Mouse (Mus musculus): ENCODE measurements at regions not wholly inside any gene's neighbourhood (a gene's known extent, or its start where the extent isn't known, plus 50 kb on each side); places are given as distances from the start of the nearest gene placed in this dataset.

GRCm38 (mm10) chr1:137643508-137643907, 532.0 kb downstream of the Ptprc start:
- TF ChIP-seq CTCF (IDR thresholded peaks at IDR 0.05; ENCODE audit: low read depth), result no peak
- WGBS, result 79% methylated on average over 1 of the region's 1 CpGs
- Histone ChIP-seq H3K27me3 (replicated peaks; ENCODE audit: control insufficient read depth, insufficient read depth, low read length) (no peaks in the 10 kb centered on the region), H3K9ac (ENCODE audit: low read depth, low read length) (no peak overlapping the region), H3K27ac (ENCODE audit: low read depth, low read length) (no peak overlapping the region), H3K9me3 (ENCODE audit: control insufficient read depth) (no peaks in the 10 kb centered on the region), H3K4me3 (ENCODE audit: low read depth, low read length) (no peak overlapping the region), H3K4me1 (replicated peaks; ENCODE audit: control insufficient read depth, insufficient read depth, low read length) (no peaks in the 10 kb centered on the region), H3K36me3 (ENCODE audit: control insufficient read depth, insufficient read depth) (no peaks in the 10 kb centered on the region), H3K4me2 (replicated peaks; ENCODE audit: low read depth) (no peak overlapping the region)
- no peak for ATAC-seq

- Histone ChIP-seq H3K27me3 (replicated peaks; ENCODE audit: control insufficient read depth, insufficient read depth, low read length) (no peaks in the 10 kb centered on the region), H3K36me3 (ENCODE audit: control insufficient read depth, insufficient read depth) (no peaks in the 10 kb centered on the region), H3K9me3 (ENCODE audit: control insufficient read depth) (no peaks in the 10 kb centered on the region), H3K4me1 (replicated peaks; ENCODE audit: control insufficient read depth, insufficient read depth, low read length) (no peaks in the 10 kb centered on the region), H3K4me2 (replicated peaks; ENCODE audit: low read depth) (no peak overlapping the region), H3K4me3 (ENCODE audit: low read depth, low read length) (no peak overlapping the region), H3K9ac (ENCODE audit: low read depth, low read length) (no peak overlapping the region), H3K27ac (ENCODE audit: low read depth, low read length) (no peak overlapping the region)
- no peak for TF ChIP-seq CTCF (IDR thresholded peaks at IDR 0.05; ENCODE audit: low read depth)
- 44% methylated on average over 7 of the region's 7 CpGs for WGBS
- ATAC-seq, result no peak
Observed at GRCm38 (mm10) chr1:137640848-137641247, 534.7 kb downstream of the Ptprc start.

- H3K4me1 ChIP-seq (replicated peaks; ENCODE audit: control insufficient read depth, insufficient read depth, low read length), result no peaks in the 10 kb centered on the region
- 39% methylated on average over 3 of the region's 3 CpGs for WGBS
- no peak for TF ChIP-seq CTCF (IDR thresholded peaks at IDR 0.05; ENCODE audit: low read depth)
Observed at GRCm38 (mm10) chr1:137636947-137637346, 538.6 kb downstream of the Ptprc start.

GRCm38 (mm10) chr1:137636321-137636944, 539.1 kb downstream of the Ptprc start:
- Histone ChIP-seq H3K9me3 (ENCODE audit: control insufficient read depth) (no peaks in the 10 kb centered on the region), H3K27ac (ENCODE audit: low read depth, low read length) (no peak overlapping the region), H3K4me3 (ENCODE audit: low read depth, low read length) (no peak overlapping the region), H3K4me2 (replicated peaks; ENCODE audit: low read depth) (no peak overlapping the region), H3K9ac (ENCODE audit: low read depth, low read length) (no peak overlapping the region), H3K27me3 (replicated peaks; ENCODE audit: control insufficient read depth, insufficient read depth, low read length) (no peaks in the 10 kb centered on the region), H3K36me3 (ENCODE audit: control insufficient read depth, insufficient read depth) (no peaks in the 10 kb centered on the region), H3K4me1 (replicated peaks; ENCODE audit: control insufficient read depth, insufficient read depth, low read length) (no peaks in the 10 kb centered on the region)
- no peak for TF ChIP-seq CTCF (IDR thresholded peaks at IDR 0.05; ENCODE audit: low read depth)
- WGBS, result 57% methylated on average over 3 of the region's 3 CpGs
- ATAC-seq, result no peak

More at GRCm38 (mm10) chr1:137636947-137637346, 538.6 kb downstream of the Ptprc start:
- H3K9ac ChIP-seq (ENCODE audit: low read depth, low read length), result no peak overlapping the region
- no peak overlapping the region for H3K27ac ChIP-seq (ENCODE audit: low read depth, low read length)
- no peak overlapping the region for H3K4me3 ChIP-seq (ENCODE audit: low read depth, low read length)
- no peaks in the 10 kb centered on the region for H3K36me3 ChIP-seq (ENCODE audit: control insufficient read depth, insufficient read depth)
- no peak for ATAC-seq
- H3K27me3 ChIP-seq (replicated peaks; ENCODE audit: control insufficient read depth, insufficient read depth, low read length), result no peaks in the 10 kb centered on the region
- H3K9me3 ChIP-seq (ENCODE audit: control insufficient read depth), result no peaks in the 10 kb centered on the region
- no peak overlapping the region for H3K4me2 ChIP-seq (replicated peaks; ENCODE audit: low read depth)

- H3K4me2 ChIP-seq (replicated peaks; ENCODE audit: low read depth), result no peak overlapping the region
- H3K36me3 ChIP-seq (ENCODE audit: control insufficient read depth, insufficient read depth), result no peaks in the 10 kb centered on the region
- no peak for TF ChIP-seq CTCF (IDR thresholded peaks at IDR 0.05; ENCODE audit: low read depth)
- no peak overlapping the region for H3K27ac ChIP-seq (ENCODE audit: low read depth, low read length)
- H3K9me3 ChIP-seq (ENCODE audit: control insufficient read depth), result no peaks in the 10 kb centered on the region
- WGBS, result 52% methylated on average over 7 of the region's 7 CpGs
- no peak for ATAC-seq
- no peak overlapping the region for H3K4me3 ChIP-seq (ENCODE audit: low read depth, low read length)
- no peaks in the 10 kb centered on the region for H3K4me1 ChIP-seq (replicated peaks; ENCODE audit: control insufficient read depth, insufficient read depth, low read length)
- H3K27me3 ChIP-seq (replicated peaks; ENCODE audit: control insufficient read depth, insufficient read depth, low read length), result no peaks in the 10 kb centered on the region
- H3K9ac ChIP-seq (ENCODE audit: low read depth, low read length), result no peak overlapping the region
Observed at GRCm38 (mm10) chr1:137635781-137636180, 539.7 kb downstream of the Ptprc start.

- no peak for TF ChIP-seq CTCF (IDR thresholded peaks at IDR 0.05; ENCODE audit: low read depth)
- Histone ChIP-seq H3K9me3 (ENCODE audit: control insufficient read depth) (no peaks in the 10 kb centered on the region), H3K27me3 (replicated peaks; ENCODE audit: control insufficient read depth, insufficient read depth, low read length) (no peaks in the 10 kb centered on the region), H3K4me2 (replicated peaks; ENCODE audit: low read depth) (no peak overlapping the region), H3K27ac (ENCODE audit: low read depth, low read length) (no peak overlapping the region), H3K36me3 (ENCODE audit: control insufficient read depth, insufficient read depth) (no peaks in the 10 kb centered on the region), H3K4me1 (replicated peaks; ENCODE audit: control insufficient read depth, insufficient read depth, low read length) (no peaks in the 10 kb centered on the region), H3K4me3 (ENCODE audit: low read depth, low read length) (no peak overlapping the region), H3K9ac (ENCODE audit: low read depth, low read length) (no peak overlapping the region)
- ATAC-seq, result no peak
Observed at GRCm38 (mm10) chr1:137631546-137631945, 544.0 kb downstream of the Ptprc start.

GRCm38 (mm10) chr1:137620672-137621071, 554.8 kb downstream of the Ptprc start:
- H3K4me1 ChIP-seq (replicated peaks; ENCODE audit: control insufficient read depth, insufficient read depth, low read length), result no peaks in the 10 kb centered on the region
- no peak overlapping the region for H3K9ac ChIP-seq (ENCODE audit: low read depth, low read length)
- no peaks in the 10 kb centered on the region for H3K27me3 ChIP-seq (replicated peaks; ENCODE audit: control insufficient read depth, insufficient read depth, low read length)
- no peak overlapping the region for H3K27ac ChIP-seq (ENCODE audit: low read depth, low read length)
- H3K36me3 ChIP-seq (ENCODE audit: control insufficient read depth, insufficient read depth), result no peaks in the 10 kb centered on the region
- H3K4me3 ChIP-seq (ENCODE audit: low read depth, low read length), result no peak overlapping the region
- H3K4me2 ChIP-seq (replicated peaks; ENCODE audit: low read depth), result no peak overlapping the region
- no peak for TF ChIP-seq CTCF (IDR thresholded peaks at IDR 0.05; ENCODE audit: low read depth)
- H3K9me3 ChIP-seq (ENCODE audit: control insufficient read depth), result no peaks in the 10 kb centered on the region
- no peak for ATAC-seq
- 86% methylated on average over 5 of the region's 5 CpGs for WGBS
